Mouse (Mus musculus): Measurements from ENCODE around the gene Dph7.

DNA sequence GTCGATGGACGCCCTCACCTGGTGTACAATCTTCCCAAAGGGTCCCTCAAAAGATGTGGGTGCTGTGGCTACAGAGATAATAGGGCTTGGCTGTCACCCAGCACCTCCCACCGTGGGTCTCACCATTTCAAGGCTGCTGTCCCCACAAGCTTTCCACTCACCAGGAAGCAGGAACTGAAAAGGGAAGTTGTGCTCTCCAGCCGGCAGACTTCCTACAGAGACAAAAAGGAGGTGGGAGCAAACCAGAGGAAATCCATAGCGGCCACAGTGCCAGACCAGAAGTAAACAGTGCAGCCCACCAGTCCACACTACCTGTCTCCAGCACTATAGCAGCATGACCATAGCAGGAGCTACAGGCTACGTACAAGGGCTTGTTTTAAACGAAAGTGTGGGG lies 35.2 kb upstream of the Dph7 start:
- TF ChIP-seq CTCF (IDR thresholded peaks at IDR 0.05; ENCODE audit: low read depth) = no peak
- TF ChIP-seq EP300 (IDR thresholded peaks at IDR 0.05; ENCODE audit: low read depth) = no peak

All from liver, postnatal 0 days (tissue).